Mouse (Mus musculus) left cerebral cortex, adult 9 months (tissue): ENCODE data around the gene Fgd4.
A peak's percentile ranks its signal among the peaks of the same experiment; 100 is the strongest.
"Not testable (repeated sequence)": the region's sequence is repeated elsewhere in the genome, so short reads cannot be mapped to it uniquely, and the experiment has no call there.

Experiments used
- DNase-seq, 2 experiments: peaks; one replicate each; pipeline ENCODE4 v3.0.0; 2022; ENCODE audit warnings: low spot score in 2 of 2

The Fgd4 gene

GRCm38 (mm10) chr16:16542956-16543441 lies 57.4 kb downstream of the Fgd4 start:
- DNase-seq, result no peak

DNA sequence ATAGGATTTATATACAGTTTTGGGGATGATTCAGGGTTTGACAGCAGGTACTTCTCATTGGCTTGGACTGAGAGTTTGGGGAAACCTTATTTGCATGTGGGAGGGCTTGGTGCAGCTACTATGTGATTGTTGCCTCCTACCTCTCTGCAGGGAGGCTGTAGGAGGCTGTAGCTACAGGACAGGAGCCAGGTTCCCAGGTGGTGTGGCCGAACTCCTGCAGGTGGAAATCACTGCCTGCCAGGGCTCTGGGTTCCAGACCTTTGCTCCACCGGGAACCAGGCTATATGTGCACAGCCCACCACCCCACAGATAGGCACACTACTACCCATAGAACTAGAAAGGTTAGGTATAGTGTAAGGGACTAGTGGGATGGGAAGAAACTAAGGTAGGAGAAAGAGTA lies 61.0 kb downstream of the Fgd4 start:
- DNase-seq, result not testable (repeated sequence)

- no peak for DNase-seq
Observed at GRCm38 (mm10) chr16:16535232-16535631, 65.1 kb downstream of the Fgd4 start.

DNA sequence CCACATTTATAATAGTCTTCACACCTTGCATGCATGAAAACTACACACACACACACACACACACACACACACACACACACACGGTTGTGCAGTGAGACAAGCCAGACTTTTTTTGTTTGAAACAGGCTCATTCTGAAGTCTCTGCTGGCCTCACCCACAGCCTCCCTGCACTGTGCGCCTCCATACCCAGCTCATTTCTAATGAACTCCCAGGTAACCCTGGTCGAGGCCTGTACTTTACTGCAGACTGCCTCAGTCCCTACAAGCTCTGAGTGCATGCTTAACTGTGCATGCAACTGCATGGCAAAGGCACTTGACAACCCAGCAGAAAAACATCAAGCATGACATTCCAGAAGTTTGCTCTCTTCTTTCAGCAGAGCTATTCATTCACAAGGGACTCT lies 72.3 kb downstream of the Fgd4 start:
- no peak for DNase-seq

DNA sequence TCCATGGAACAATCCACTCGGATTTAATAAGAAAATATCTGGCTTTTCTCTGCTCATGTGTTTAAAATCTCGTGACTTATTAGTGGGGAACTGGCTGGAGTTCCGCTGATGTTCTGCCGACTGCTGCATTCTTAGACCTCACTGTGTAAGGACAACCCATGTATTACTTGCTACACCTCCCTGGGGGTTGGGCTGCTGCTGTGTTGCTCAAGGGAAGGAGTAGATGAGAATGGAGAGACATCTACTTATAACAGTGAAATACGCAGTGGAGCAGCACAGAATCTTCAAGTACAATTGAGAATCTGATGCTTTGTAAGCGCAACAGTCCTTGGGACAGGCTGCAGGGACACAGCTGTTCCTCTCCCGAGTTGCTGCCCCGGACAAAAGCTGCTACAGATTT lies 73.1 kb downstream of the Fgd4 start:
- DNase-seq, result peak in 1 of 2 experiments; percentile 58

GRCm38 (mm10) chr16:16526741-16527105 lies 73.6 kb downstream of the Fgd4 start:
- DNase-seq, result no peak

DNA sequence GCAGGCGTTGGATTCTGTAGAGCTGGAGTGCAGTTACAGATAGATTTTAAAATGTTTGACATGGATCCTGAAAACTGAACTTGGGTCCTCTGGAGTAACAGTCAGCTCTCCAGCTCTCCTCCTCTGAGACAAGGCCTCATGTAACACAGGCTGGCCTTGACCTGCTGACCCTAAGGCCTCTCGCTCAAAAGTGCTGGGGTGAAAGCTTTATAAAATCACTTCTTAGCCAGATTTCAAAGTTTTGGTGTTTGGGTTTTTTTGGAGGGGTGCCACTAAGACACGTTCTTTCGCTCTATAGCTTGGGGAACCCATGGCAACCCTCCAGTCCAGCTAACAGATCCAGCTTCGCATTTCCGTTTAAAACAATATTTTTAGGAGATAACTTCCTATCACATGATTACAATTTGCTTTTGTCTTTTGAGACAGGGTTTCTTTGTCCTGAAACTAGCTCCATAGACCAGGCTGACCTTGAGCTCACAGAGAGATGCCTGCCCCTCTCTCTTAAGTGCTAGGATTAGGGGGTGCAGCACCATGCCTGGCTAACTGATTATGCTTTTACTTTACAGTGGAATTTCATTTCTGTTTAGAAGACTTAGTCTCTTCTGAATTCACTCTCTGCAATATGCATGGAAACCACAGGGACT lies 74.1 kb downstream of the Fgd4 start:
- no peak for DNase-seq

DNA sequence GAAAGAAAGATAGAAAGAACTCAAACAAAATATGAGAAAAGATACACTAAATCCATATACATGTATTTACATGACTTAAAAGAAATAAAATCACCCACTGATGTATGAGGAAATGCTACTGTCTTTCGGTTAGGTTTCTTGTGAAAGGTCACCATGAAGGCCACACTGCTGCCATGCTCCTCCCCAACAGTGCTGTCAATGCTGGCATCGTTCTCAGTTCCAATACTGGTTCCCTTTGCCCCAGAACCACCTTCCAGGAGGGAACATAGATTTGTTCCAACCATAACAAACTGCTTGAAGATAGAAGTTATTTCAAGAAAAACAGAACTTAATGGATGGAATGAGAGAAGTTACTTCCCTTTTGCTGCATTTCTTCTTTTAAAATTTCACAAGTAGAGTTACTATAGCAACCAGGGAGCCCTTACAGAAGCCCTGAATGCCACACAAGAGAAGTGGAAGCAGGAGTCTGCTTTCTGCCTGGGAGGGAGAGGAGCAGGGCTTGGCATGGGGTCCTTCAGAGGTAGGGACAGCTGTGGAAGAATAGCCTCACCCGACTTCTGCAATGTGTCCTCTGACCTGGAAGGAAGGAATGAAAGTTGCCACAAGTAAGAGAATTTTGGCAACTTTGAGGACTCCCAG lies 75.0 kb downstream of the Fgd4 start:
- no peak for DNase-seq

GRCm38 (mm10) chr16:16523632-16524031 lies 76.7 kb downstream of the Fgd4 start:
- no peak for DNase-seq

- DNase-seq, result not testable (repeated sequence)
Observed at GRCm38 (mm10) chr16:16522869-16523268, 77.5 kb downstream of the Fgd4 start.

DNA sequence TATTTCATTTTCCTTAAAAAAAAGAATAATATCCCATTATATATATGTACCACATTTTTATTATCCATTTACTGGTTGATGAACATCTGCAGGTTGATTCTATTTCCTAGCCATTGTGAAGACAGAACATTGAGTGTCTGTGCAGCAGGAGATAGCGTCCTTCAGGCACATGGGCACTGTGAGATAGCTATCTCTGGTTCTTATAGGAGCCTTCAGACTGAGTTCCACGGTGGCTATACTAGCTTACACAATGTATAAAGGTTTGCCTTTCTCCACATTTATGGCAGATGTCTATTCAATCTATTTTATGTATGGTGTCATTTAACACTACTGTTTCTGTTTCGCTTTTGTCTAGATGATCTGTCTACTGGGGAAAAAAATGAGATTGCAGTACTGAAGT lies 98.9 kb downstream of the Fgd4 start:
- no peak for DNase-seq

- DNase-seq, result no peak
Observed at GRCm38 (mm10) chr16:16500926-16501325, 99.4 kb downstream of the Fgd4 start.

GRCm38 (mm10) chr16:16498798-16499197 lies 101.6 kb downstream of the Fgd4 start:
- DNase-seq, result no peak

DNA sequence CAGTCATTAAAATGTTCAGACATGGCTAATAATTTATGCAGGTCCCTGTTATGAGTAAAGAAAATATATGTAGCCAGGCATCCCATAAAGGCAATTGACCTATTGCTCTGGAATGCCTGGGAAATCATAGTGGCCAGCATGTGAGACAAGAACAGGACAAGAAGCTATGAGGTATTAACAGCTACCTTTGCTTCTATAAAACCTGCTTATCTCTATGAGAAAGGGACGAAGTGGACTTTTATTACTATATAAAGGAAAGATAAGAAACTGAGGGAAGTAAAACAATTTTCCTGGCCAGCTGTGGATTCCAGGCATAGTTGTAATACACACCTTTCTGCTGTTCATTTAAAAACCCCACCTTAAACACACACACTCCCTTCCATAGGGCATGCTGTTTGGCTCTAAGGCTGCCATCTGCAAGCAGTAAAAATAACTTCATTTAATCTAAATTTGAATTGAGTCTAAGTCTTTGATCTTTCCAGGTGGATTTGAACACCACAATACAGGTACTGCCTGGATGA lies 114.8 kb downstream of the Fgd4 start:
- no peak for DNase-seq

- DNase-seq, result no peak
Observed at GRCm38 (mm10) chr16:16484601-16485000, 115.7 kb downstream of the Fgd4 start.

DNA sequence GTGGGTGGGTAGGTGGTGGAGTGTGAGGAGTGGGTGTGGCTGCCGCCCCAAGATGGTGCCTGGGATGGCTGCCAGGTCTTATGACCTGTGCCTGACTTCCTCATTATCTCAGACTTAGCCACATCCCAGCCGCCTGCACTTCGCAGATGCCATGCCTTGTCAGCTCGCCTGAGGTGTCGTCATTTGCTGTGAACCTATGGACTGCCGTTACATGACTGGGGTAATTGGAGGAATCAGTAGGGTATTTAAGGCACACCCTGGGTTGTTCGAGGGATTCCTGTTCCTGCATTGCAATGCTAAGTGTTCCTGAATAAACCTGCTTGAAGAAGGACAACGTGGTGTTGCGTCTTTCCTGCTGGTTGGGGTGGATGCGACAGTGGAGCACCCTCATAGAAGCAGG lies 126.9 kb downstream of the Fgd4 start:
- DNase-seq, result not testable (repeated sequence)

GRCm38 (mm10) chr16:16450021-16450420 lies 150.3 kb downstream of the Fgd4 start:
- DNase-seq, result no peak

DNA sequence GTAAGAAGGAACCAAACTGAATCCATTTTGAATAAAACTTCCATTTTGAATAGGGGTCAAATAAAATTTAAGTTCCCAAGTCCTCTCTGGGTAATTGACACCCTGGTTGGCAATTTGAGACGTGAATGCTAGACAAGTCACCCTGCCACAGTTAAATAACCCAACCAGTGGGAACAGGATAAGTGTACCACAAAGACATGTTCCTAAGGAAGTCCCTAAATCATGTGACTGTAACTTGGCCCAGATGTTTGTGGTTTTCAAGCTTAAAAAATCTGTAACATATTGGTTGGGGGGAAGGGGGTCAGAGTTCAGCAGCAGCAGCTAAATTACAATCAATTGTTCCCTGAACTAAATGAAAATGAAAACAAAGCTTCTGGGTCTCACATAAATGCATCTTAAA lies 161.9 kb downstream of the Fgd4 start:
- no peak for DNase-seq

GRCm38 (mm10) chr16:16422456-16422855 lies 177.9 kb downstream of the Fgd4 start:
- no peak for DNase-seq

DNA sequence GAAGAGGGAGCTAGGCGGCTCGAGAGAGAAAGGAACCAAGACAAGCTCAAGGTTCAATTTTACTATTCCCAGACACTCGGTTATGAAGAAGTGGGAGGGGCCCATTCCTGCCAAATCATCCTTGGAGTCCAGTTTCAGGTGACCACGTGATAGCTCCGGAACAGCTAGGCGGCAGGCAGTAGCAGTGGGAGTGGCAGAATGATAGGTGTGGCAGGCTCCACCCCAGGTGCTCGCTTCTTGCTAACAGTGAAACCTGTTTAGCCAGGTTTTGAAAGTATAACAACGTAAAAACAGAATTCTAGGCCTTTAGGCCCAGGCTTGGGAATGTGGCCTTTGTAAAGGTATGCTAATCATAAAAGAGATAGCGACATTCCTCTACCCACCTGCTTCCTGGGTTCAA lies 233.1 kb downstream of the Fgd4 start:
- DNase-seq, result not testable (repeated sequence)
